Mouse (Mus musculus) liver, postnatal 0 days (tissue): Measurements from ENCODE around the gene P2ry14. TPM values are rescaled to one million over a fixed set of nuclear protein-coding genes. Genes with fewer than 3 reads are reported as not detected.

ENCODE experiments used
- ATAC-seq: fragments of 200-750 bp; cut with Nextera tagmentation; 2 replicates; pipeline ENCODE4 v1.8.0; 2017; ENCODE audit warnings: mild to moderate bottlenecking, moderate library complexity
- DNase-seq: peaks from one replicate; pipeline ENCODE4 v3.0.0-alpha.2; 2016
- H3K27ac ChIP-seq: fragments of 300-500 bp; sonication (generic); 2 replicates; pipeline ENCODE4 v1.5.1; 2014; ENCODE audit warnings: antibody characterized with exemption, moderate library complexity, mild to moderate bottlenecking, low read depth
- H3K27me3 ChIP-seq: fragments of 300-500 bp; sonication (generic); 2 replicates; pipeline ENCODE4 v1.6.1; 2014; ENCODE audit warnings: low read length, control low read depth, mixed read lengths; ENCODE audit not compliant: insufficient read depth
- H3K36me3 ChIP-seq: fragments of 300-500 bp; sonication (generic); replicated peaks from 2 replicates; pipeline ENCODE4 v1.6.1; 2014; ENCODE audit warnings: mild to moderate bottlenecking, control low read depth, low read length, moderate library complexity, mixed read lengths; ENCODE audit not compliant: insufficient read depth
- H3K4me1 ChIP-seq: fragments of 300-500 bp; sonication (generic); 2 replicates; pipeline ENCODE4 v1.6.1; 2014; ENCODE audit warnings: antibody characterized with exemption, mild to moderate bottlenecking, control low read depth; ENCODE audit not compliant: insufficient read depth
- H3K4me2 ChIP-seq: fragments of 300-500 bp; sonication (generic); 2 replicates; pipeline ENCODE4 v1.6.1; 2014; ENCODE audit warnings: low read depth, mild to moderate bottlenecking, low read length, moderate library complexity, mixed read lengths
- H3K4me3 ChIP-seq: fragments of 300-500 bp; sonication (generic); 2 replicates; pipeline ENCODE4 v1.5.1; 2014; ENCODE audit warnings: low read depth, low read length
- H3K9ac ChIP-seq: fragments of 300-500 bp; sonication (generic); replicated peaks from 2 replicates; pipeline ENCODE4 v1.6.1; 2014; ENCODE audit warnings: mild to moderate bottlenecking, moderate library complexity
- H3K9me3 ChIP-seq: fragments of 300-500 bp; sonication (generic); 2 replicates; pipeline ENCODE4 v1.6.1; 2016; ENCODE audit warnings: mild to moderate bottlenecking, control low read depth, low read length, mixed read lengths
- CTCF ChIP-seq: sonication (generic); IDR thresholded peaks from 2 replicates; pipeline ENCODE4 v1.5.1; 2016; ENCODE audit warnings: antibody characterized with exemption, low read depth
- EP300 ChIP-seq: IDR thresholded peaks from 2 replicates; pipeline ENCODE4 v1.6.1; 2016; ENCODE audit warnings: antibody characterized with exemption, low read depth, mild to moderate bottlenecking
- WGBS: fragments of 180-500 bp; shearing (Covaris S2); extraction: QIAGEN DNeasy Blood & Tissue Kit; methylation state at CpG from one replicate; pipeline ENCODE4 v1.1.7; 2014; ENCODE audit not compliant: insufficient replicate concordance; 5-methylcytosine and 5-hydroxymethylcytosine counted together
- polyA plus RNA-seq: library from polyadenylated mRNA; unstranded; fragments of >200 nt; fragmentation: Nextera tagmentation; extraction: Ambion mirVana; gene quantifications from 2 replicates; pipeline ENCODE4 v1.2.1, GENCODE M21; 2015

Gene P2ry14
- polyA plus RNA-seq, 1 experiment from 2014 or later, result 9.4 TPM

DNA sequence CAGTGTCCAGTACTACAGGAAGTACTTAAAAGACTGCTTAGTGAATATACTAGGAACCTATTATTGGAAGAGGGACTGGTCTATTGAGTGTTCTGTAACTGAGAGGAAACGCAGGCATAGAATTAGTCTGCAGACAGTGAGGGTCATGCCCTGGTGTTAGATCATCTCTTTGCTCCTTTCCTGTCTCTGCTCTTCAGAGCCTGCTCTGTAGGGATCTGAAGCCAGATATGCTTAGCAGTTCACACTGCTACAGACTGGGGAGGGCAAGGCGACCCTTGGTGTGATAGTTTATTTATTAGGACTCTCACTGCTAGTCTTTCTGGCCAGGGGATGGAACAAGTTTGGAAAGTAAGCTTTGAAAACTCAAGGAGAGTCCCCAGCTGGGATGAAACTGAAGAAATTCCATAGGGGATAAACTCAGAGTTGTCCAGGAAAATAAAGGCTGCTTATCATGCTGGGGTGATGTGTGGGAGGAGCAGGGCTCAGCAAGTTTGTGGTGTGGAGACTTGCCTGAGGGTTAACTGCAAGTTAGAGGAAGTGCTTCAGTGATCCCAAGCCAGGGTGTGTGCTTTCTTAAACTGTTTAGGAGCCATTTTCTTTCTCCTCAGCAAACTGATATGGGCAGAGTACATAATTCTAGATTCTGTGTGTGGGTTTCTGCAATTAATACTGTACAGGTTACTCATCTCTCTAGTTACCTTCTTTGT is 16.7 kb upstream of the P2ry14 start:
- ATAC-seq (no peak), DNase-seq (no peak)
- Histone ChIP-seq H3K4me3 (no peak overlapping the region), H3K27me3 (no peaks in the 10 kb centered on the region), H3K27ac (no peak overlapping the region), H3K36me3 (no peaks in the 10 kb centered on the region), H3K4me1 (no peaks in the 10 kb centered on the region), H3K9me3 (no peaks in the 10 kb centered on the region), H3K9ac (no peak overlapping the region), H3K4me2 (no peak overlapping the region)
- TF ChIP-seq EP300 (no peak), CTCF (no peak)
- 47% methylated on average over 2 of the region's 2 CpGs for WGBS

- Histone ChIP-seq H3K4me3 (no peak overlapping the region), H3K9ac (no peak overlapping the region), H3K27ac (no peak overlapping the region), H3K4me1 (no peaks in the 10 kb centered on the region), H3K4me2 (no peak overlapping the region), H3K27me3 (no peaks in the 10 kb centered on the region), H3K36me3 (no peaks in the 10 kb centered on the region), H3K9me3 (no peaks in the 10 kb centered on the region)
- no peak for ATAC-seq
- no peak for DNase-seq
- 72% methylated on average over 4 of the region's 4 CpGs for WGBS
- TF ChIP-seq CTCF (peak; percentile 46), EP300 (no peak)
Measured at GRCm38 (mm10) chr3:59169215-59169614, 15.8 kb upstream of the P2ry14 start.

DNA sequence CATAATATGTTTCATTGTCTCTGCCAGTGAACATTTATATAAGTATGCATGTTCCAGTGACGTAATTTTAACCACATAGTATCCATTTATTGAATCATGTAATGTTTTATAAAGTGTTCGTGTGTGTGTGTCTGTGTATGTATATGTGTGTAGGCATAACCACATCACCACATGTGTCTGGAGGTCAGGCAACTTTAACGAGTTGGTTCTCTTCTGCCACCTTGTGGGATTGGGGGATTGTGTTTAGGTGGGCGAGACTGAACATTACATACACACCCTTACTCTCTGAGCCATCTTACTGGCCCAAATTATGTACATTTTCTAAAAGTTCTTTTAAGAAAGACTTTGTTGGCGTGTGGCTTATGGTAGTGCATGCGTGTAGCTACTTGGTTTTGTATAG is 15.1 kb upstream of the P2ry14 start:
- Histone ChIP-seq H3K27ac (no peak overlapping the region), H3K9ac (no peak overlapping the region), H3K4me1 (no peaks in the 10 kb centered on the region), H3K4me3 (no peak overlapping the region), H3K36me3 (no peaks in the 10 kb centered on the region), H3K4me2 (no peak overlapping the region), H3K27me3 (no peaks in the 10 kb centered on the region), H3K9me3 (no peaks in the 10 kb centered on the region)
- peak; percentile 53 for TF ChIP-seq CTCF
- no peak for TF ChIP-seq EP300
- peak; percentile 44; the same call in 1 of the 2 replicates for ATAC-seq
- WGBS, result 65% methylated on average over 6 of the region's 6 CpGs
- no peak for DNase-seq

DNA sequence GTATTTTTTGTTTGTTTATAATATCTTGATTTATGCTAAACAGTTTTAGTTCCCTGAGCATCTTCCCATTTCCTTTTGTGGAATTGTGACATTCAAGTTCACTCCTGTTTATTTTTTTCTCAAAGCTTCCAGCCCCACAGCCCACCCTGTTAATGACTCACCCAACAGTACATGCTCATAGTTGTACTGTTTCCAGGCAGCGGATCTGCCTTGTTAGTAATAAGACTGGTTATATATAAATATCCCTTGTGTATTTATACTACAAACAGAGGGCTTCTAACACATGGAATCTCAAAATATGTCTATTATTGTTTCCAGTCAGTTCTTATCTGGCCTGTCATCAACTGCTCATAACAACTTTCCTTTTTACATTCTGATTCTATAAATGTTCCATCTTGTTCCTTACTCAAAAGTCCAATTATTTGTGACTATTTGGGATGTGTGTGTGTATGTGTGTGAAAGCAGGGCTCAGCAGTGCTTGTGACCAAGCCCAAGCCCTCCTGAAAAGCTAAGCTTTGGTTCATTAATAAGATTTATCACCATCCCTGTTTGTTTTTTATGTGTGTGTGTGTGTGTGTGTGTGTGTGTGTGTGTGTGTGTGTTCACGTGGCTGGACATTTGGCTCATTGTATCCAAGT is 14.1 kb upstream of the P2ry14 start:
- Histone ChIP-seq H3K27me3 (no peaks in the 10 kb centered on the region), H3K4me3 (no peak overlapping the region), H3K27ac (no peak overlapping the region), H3K9me3 (no peaks in the 10 kb centered on the region), H3K4me1 (no peaks in the 10 kb centered on the region), H3K36me3 (no peaks in the 10 kb centered on the region), H3K4me2 (no peak overlapping the region), H3K9ac (no peak overlapping the region)
- DNase-seq, result no peak
- TF ChIP-seq CTCF, result no peak
- no peak for TF ChIP-seq EP300
- no peak for ATAC-seq
- WGBS, result 72% methylated on average over 2 of the region's 2 CpGs

DNA sequence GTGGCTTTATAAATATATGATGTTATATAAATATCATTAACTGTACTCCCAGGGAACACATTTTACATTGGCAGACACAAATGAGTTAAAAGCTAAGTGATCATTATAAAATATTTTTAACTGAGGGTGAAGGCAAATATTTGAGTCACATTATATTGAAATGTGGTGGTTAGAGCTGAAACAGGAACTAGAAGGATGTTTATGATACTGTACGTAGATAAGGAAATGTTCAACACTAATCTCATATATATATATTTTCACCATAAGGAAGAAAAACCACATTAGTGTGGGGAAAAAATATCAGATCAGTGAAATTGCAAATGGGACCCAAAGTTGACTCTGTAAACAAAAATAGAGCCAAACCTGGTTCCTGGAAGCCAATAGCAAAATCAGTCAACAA is 7.0 kb upstream of the P2ry14 start:
- DNase-seq (no peak), ATAC-seq (no peak)
- 51% methylated on average over 1 of the region's 1 CpGs for WGBS
- Histone ChIP-seq H3K4me1 (no peaks in the 10 kb centered on the region), H3K4me3 (no peak overlapping the region), H3K9ac (no peak overlapping the region), H3K27ac (no peak overlapping the region), H3K27me3 (no peaks in the 10 kb centered on the region), H3K36me3 (no peaks in the 10 kb centered on the region), H3K9me3 (no peaks in the 10 kb centered on the region), H3K4me2 (no peak overlapping the region)
- TF ChIP-seq CTCF, result no peak
- no peak for TF ChIP-seq EP300

DNA sequence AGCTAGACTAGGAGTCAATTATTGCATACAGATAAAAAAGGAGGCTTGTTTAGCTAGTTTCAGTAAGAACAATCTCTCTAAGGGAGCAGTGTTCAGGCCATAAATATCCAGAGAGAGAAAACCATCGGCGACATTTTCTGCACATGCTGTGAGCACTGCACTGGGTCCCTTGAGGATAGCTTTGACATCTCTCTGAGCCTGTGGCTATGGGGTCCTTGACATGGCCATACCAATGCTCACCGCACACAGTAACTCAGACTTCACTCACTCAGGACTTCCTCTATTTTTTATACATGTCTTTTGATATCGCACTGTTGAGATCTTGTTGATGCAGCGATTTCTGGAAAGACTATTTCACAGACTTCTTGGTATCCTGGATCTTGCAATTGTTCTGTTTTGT is 3.6 kb upstream of the P2ry14 start:
- no peaks in the 10 kb centered on the region for H3K9me3 ChIP-seq
- no peaks in the 10 kb centered on the region for H3K36me3 ChIP-seq
- TF ChIP-seq EP300 (no peak), CTCF (no peak)
- ATAC-seq (no peak), DNase-seq (no peak)
- no peak overlapping the region for H3K4me2 ChIP-seq
- no peaks in the 10 kb centered on the region for H3K4me1 ChIP-seq
- H3K4me3 ChIP-seq, result no peak overlapping the region
- 78% methylated on average over 5 of the region's 5 CpGs for WGBS
- H3K27me3 ChIP-seq, result no peaks in the 10 kb centered on the region
- no peak overlapping the region for H3K9ac ChIP-seq
- no peak overlapping the region for H3K27ac ChIP-seq
